Mouse (Mus musculus) hindbrain, embryonic 13.5 days (tissue): ENCODE results near the gene Cacna2d1. TPM values are rescaled to one million over a fixed set of nuclear protein-coding genes. Genes with fewer than 3 reads are reported as not detected.

Experiments used
- ATAC-seq: fragments of 200-750 bp; cut with Nextera tagmentation; 2 replicates; pipeline ENCODE4 v1.8.0; 2017; ENCODE audit warnings: moderate TSS enrichment; ENCODE audit not compliant: low FRiP score
- H3K27ac ChIP-seq: fragments of 300-500 bp; sonication (generic); 2 replicates; pipeline ENCODE4 v1.5.1; 2015; ENCODE audit warnings: inconsistent platforms, mild to moderate bottlenecking, moderate library complexity
- H3K27me3 ChIP-seq: fragments of 300-500 bp; sonication (generic); 2 replicates; pipeline ENCODE4 v1.6.1; 2015; ENCODE audit warnings: mild to moderate bottlenecking, inconsistent platforms
- H3K36me3 ChIP-seq: fragments of 300-500 bp; sonication (generic); 2 replicates; pipeline ENCODE4 v1.6.1; 2015; ENCODE audit warnings: mild to moderate bottlenecking, inconsistent platforms
- H3K4me1 ChIP-seq: fragments of 300-500 bp; sonication (generic); replicated peaks from 2 replicates; pipeline ENCODE4 v1.6.1; 2015; ENCODE audit warnings: inconsistent platforms
- H3K4me2 ChIP-seq: fragments of 300-500 bp; sonication (generic); 2 replicates; pipeline ENCODE4 v1.6.1; 2015; ENCODE audit warnings: inconsistent platforms, mild to moderate bottlenecking, moderate library complexity
- H3K4me3 ChIP-seq: fragments of 300-500 bp; sonication (generic); 2 replicates; pipeline ENCODE4 v1.5.1; 2015; ENCODE audit warnings: mild to moderate bottlenecking, inconsistent platforms
- H3K9ac ChIP-seq: fragments of 300-500 bp; sonication (generic); 2 replicates; pipeline ENCODE4 v1.6.1; 2015; ENCODE audit warnings: mild to moderate bottlenecking, inconsistent platforms
- H3K9me3 ChIP-seq: fragments of 300-500 bp; sonication (generic); 2 replicates; pipeline ENCODE4 v1.6.1; 2016; ENCODE audit warnings: inconsistent platforms
- WGBS: fragments of 180-500 bp; shearing (Covaris S2); methylation state at CpG from one replicate; pipeline ENCODE4 v1.1.7; 2015; 5-methylcytosine and 5-hydroxymethylcytosine counted together
- polyA plus RNA-seq: library from polyadenylated mRNA; unstranded; fragments of >200 nt; fragmentation: Nextera tagmentation; extraction: Ambion mirVana; gene quantifications from 2 replicates; pipeline ENCODE4 v1.2.1, GENCODE M21; 2015

The Cacna2d1 gene
- polyA plus RNA-seq, 1 experiment from 2014 or later: 38.5 TPM

- ATAC-seq: no peak
- peaks cover 2% of the 10 kb centered on the region; the same call in 1 of the 2 replicates for H3K4me1 ChIP-seq
- no peaks in the 10 kb centered on the region for H3K9me3 ChIP-seq
- H3K36me3 ChIP-seq: no peaks in the 10 kb centered on the region
- H3K4me3 ChIP-seq: no peak overlapping the region
- H3K4me2 ChIP-seq: no peak overlapping the region
- no peak overlapping the region for H3K9ac ChIP-seq
- H3K27ac ChIP-seq: peak overlapping the region; percentile 5; the same call in 1 of the 2 replicates
- WGBS: 73% methylated on average over 3 of the region's 3 CpGs
- no peaks in the 10 kb centered on the region for H3K27me3 ChIP-seq
These were observed 201.5 kb downstream of the Cacna2d1 start for GRCm38 (mm10) chr5:16135986-16136385.

- H3K9ac ChIP-seq: no peak overlapping the region
- H3K4me1 ChIP-seq: peaks cover 2% of the 10 kb centered on the region; the same call in 1 of the 2 replicates
- 79% methylated on average over 2 of the region's 2 CpGs for WGBS
- no peak overlapping the region for H3K27ac ChIP-seq
- ATAC-seq: no peak
- H3K27me3 ChIP-seq: no peaks in the 10 kb centered on the region
- H3K36me3 ChIP-seq: no peaks in the 10 kb centered on the region
- no peaks in the 10 kb centered on the region for H3K9me3 ChIP-seq
- no peak overlapping the region for H3K4me3 ChIP-seq
- H3K4me2 ChIP-seq: no peak overlapping the region
These were observed 202.3 kb downstream of the Cacna2d1 start for GRCm38 (mm10) chr5:16136839-16137238.

- H3K4me2 ChIP-seq: no peak overlapping the region
- H3K36me3 ChIP-seq: no peaks in the 10 kb centered on the region
- no peaks in the 10 kb centered on the region for H3K27me3 ChIP-seq
- ATAC-seq: no peak
- H3K4me3 ChIP-seq: no peak overlapping the region
- H3K4me1 ChIP-seq: no peaks in the 10 kb centered on the region
- 90% methylated on average over 1 of the region's 1 CpGs for WGBS
- H3K27ac ChIP-seq: no peak overlapping the region
- H3K9ac ChIP-seq: no peak overlapping the region
- H3K9me3 ChIP-seq: no peaks in the 10 kb centered on the region
These were observed 212.1 kb downstream of the Cacna2d1 start for GRCm38 (mm10) chr5:16146602-16147001.

GRCm38 (mm10) chr5:16155375-16156284, 221.1 kb downstream of the Cacna2d1 start:
- no peaks in the 10 kb centered on the region for H3K4me1 ChIP-seq
- H3K9ac ChIP-seq: no peak overlapping the region
- no peak overlapping the region for H3K4me2 ChIP-seq
- H3K27me3 ChIP-seq: no peaks in the 10 kb centered on the region
- no peak overlapping the region for H3K27ac ChIP-seq
- no peaks in the 10 kb centered on the region for H3K9me3 ChIP-seq
- no peak overlapping the region for H3K4me3 ChIP-seq
- no peak for ATAC-seq
- H3K36me3 ChIP-seq: no peaks in the 10 kb centered on the region
- 80% methylated on average over 6 of the region's 6 CpGs for WGBS

- Histone ChIP-seq H3K9ac (no peak overlapping the region), H3K4me3 (no peak overlapping the region), H3K4me2 (no peak overlapping the region), H3K4me1 (peaks cover 5% of the 10 kb centered on the region), H3K36me3 (no peaks in the 10 kb centered on the region), H3K9me3 (no peaks in the 10 kb centered on the region), H3K27ac (no peak overlapping the region), H3K27me3 (no peaks in the 10 kb centered on the region)
- no peak for ATAC-seq
These were observed 228.8 kb downstream of the Cacna2d1 start for GRCm38 (mm10) chr5:16163270-16163669.

GRCm38 (mm10) chr5:16166117-16166867, 231.8 kb downstream of the Cacna2d1 start:
- Histone ChIP-seq H3K9ac (no peak overlapping the region), H3K27me3 (no peaks in the 10 kb centered on the region), H3K36me3 (no peaks in the 10 kb centered on the region), H3K27ac (peak overlapping the region; percentile 66; the same call in 1 of the 2 replicates), H3K4me3 (no peak overlapping the region), H3K4me2 (0 out of 2 replicates have a peak overlapping the region, but pooled peaks have one; percentile 17), H3K9me3 (no peaks in the 10 kb centered on the region), H3K4me1 (peaks cover 5% of the 10 kb centered on the region)
- ATAC-seq: peak; percentile 92
- 43% methylated on average over 12 of the region's 12 CpGs for WGBS

- Histone ChIP-seq H3K9ac (no peak overlapping the region), H3K9me3 (no peaks in the 10 kb centered on the region), H3K4me1 (peaks cover 5% of the 10 kb centered on the region), H3K4me2 (no peak overlapping the region), H3K27ac (no peak overlapping the region), H3K4me3 (no peak overlapping the region), H3K36me3 (no peaks in the 10 kb centered on the region), H3K27me3 (no peaks in the 10 kb centered on the region)
- ATAC-seq: 0 out of 2 replicates have a peak, but pooled peaks have one; percentile 39
- WGBS: 45% methylated on average over 1 of the region's 1 CpGs
These were observed 232.4 kb downstream of the Cacna2d1 start for GRCm38 (mm10) chr5:16166868-16167267.

GRCm38 (mm10) chr5:16181041-16181440, 246.6 kb downstream of the Cacna2d1 start:
- Histone ChIP-seq H3K4me1 (no peaks in the 10 kb centered on the region; the same call in 1 of the 2 replicates), H3K36me3 (no peaks in the 10 kb centered on the region), H3K4me3 (no peak overlapping the region), H3K9me3 (no peaks in the 10 kb centered on the region), H3K9ac (no peak overlapping the region), H3K27ac (no peak overlapping the region), H3K27me3 (no peaks in the 10 kb centered on the region), H3K4me2 (no peak overlapping the region)
- WGBS: 82% methylated on average over 7 of the region's 7 CpGs
- ATAC-seq: no peak

GRCm38 (mm10) chr5:16184064-16184463, 249.6 kb downstream of the Cacna2d1 start:
- no peaks in the 10 kb centered on the region for H3K9me3 ChIP-seq
- no peak overlapping the region for H3K4me2 ChIP-seq
- H3K36me3 ChIP-seq: no peaks in the 10 kb centered on the region
- no peaks in the 10 kb centered on the region; the same call in 1 of the 2 replicates for H3K4me1 ChIP-seq
- H3K27me3 ChIP-seq: no peaks in the 10 kb centered on the region
- H3K4me3 ChIP-seq: no peak overlapping the region
- 85% methylated on average over 1 of the region's 1 CpGs for WGBS
- H3K27ac ChIP-seq: no peak overlapping the region
- ATAC-seq: no peak
- no peak overlapping the region for H3K9ac ChIP-seq

- ATAC-seq: no peak
- no peaks in the 10 kb centered on the region for H3K27me3 ChIP-seq
- WGBS: 58% methylated on average over 3 of the region's 3 CpGs
- H3K27ac ChIP-seq: no peak overlapping the region
- no peak overlapping the region for H3K4me3 ChIP-seq
- no peak overlapping the region for H3K4me2 ChIP-seq
- H3K4me1 ChIP-seq: no peaks in the 10 kb centered on the region; the same call in 1 of the 2 replicates
- H3K9ac ChIP-seq: no peak overlapping the region
- no peaks in the 10 kb centered on the region for H3K36me3 ChIP-seq
- H3K9me3 ChIP-seq: no peaks in the 10 kb centered on the region
These were observed 253.4 kb downstream of the Cacna2d1 start for GRCm38 (mm10) chr5:16187931-16188330.

- H3K9ac ChIP-seq: no peak overlapping the region
- WGBS: 78% methylated on average over 4 of the region's 4 CpGs
- H3K9me3 ChIP-seq: no peaks in the 10 kb centered on the region
- no peaks in the 10 kb centered on the region for H3K4me1 ChIP-seq
- H3K27ac ChIP-seq: no peak overlapping the region
- no peak for ATAC-seq
- H3K4me3 ChIP-seq: no peak overlapping the region
- no peaks in the 10 kb centered on the region for H3K36me3 ChIP-seq
- H3K27me3 ChIP-seq: no peaks in the 10 kb centered on the region
- H3K4me2 ChIP-seq: no peak overlapping the region
These were observed 255.4 kb downstream of the Cacna2d1 start for GRCm38 (mm10) chr5:16189878-16190277.

- no peaks in the 10 kb centered on the region for H3K9me3 ChIP-seq
- no peaks in the 10 kb centered on the region for H3K4me1 ChIP-seq
- WGBS: 93% methylated on average over 3 of the region's 3 CpGs
- no peak for ATAC-seq
- no peak overlapping the region for H3K4me3 ChIP-seq
- H3K27ac ChIP-seq: no peak overlapping the region
- H3K27me3 ChIP-seq: no peaks in the 10 kb centered on the region
- H3K36me3 ChIP-seq: no peaks in the 10 kb centered on the region
- no peak overlapping the region for H3K9ac ChIP-seq
- H3K4me2 ChIP-seq: no peak overlapping the region
These were observed 256.7 kb downstream of the Cacna2d1 start for GRCm38 (mm10) chr5:16191165-16191564.
